Mouse (Mus musculus) CH12F3 (cell line): ENCODE measurements around the gene Nampt.

Experiments used
- in situ Hi-C: fragments of 300-500 bp; cut with MboI; formaldehyde crosslinking; loops from 2 replicates; pipeline ENCODE4 v1.14.3; 2020; ENCODE audit warnings: low sequenced_read_pairs

The Nampt gene

GRCm38 (mm10) chr12:32819416-32819815, at the start of gene Nampt:
TSS of gene Nampt (plus strand) at chr12:32819545.
- in situ Hi-C loops: no loop called here

- in situ Hi-C loops: no loop called here
These were observed 48.6 kb upstream of the Nampt start for GRCm38 (mm10) chr12:32770766-32771165.

DNA sequence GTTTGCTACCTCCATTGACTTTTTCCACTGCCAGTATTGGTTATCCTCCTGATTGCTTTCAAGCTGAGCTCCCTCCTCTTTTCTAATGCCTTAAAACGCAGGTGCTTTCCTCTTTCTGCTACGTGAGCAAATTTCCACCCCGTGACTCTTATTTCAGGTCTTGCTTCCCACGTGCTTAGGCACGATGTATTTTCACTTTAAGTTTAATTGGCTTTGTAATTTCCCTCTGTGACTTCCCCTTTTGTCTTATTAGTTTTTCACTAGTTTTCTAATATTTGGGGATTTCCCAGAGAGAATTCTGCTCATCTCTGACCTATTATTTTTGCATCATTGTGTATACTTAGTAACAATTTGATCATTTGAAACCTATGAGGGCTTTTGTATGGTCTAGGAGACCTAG, 44.8 kb upstream of the Nampt start:
- in situ Hi-C loops: no loop called here

DNA sequence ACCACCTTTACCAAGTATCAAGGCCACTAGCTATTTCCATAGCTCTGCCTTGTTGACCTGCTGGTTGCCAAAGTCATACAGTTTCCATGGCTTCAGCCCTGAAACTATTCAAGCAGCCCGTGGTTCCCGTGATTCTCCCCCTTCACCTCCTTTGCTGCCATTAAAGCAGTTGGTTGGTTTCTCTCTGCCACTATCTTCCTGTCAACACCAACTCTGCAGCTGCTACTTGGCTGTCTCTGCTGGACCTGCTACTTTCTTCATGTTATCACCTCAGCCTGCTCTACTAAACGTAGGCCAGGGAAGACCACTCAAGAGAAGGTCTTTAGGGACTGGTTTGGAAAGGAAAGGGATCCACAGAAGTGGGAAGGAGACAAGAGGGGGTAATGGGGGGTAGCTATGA, 30.3 kb upstream of the Nampt start:
- in situ Hi-C loops: no loop called here

- in situ Hi-C loops: no loop called here
These were observed 23.4 kb upstream of the Nampt start for GRCm38 (mm10) chr12:32795765-32796471.

DNA sequence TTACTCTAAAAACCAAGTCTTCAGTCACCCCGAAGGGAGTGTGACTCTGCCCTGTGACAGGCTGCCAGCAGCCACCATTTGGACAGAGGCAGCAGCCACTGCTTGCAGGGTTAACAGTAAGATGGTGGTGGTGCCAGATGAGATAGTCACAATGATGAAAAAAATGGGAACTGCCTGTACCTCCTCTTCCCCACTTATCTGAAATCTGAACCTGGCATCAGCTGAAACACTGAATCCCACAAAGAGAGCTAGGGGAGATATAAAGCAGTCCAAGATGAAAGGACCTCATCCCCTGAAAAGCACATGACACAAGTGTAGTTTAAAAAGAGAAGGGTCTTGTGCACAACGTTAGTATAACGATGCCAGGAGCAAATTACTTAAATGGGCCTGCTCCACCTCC, 21.9 kb upstream of the Nampt start:
- in situ Hi-C loops: no loop called here

DNA sequence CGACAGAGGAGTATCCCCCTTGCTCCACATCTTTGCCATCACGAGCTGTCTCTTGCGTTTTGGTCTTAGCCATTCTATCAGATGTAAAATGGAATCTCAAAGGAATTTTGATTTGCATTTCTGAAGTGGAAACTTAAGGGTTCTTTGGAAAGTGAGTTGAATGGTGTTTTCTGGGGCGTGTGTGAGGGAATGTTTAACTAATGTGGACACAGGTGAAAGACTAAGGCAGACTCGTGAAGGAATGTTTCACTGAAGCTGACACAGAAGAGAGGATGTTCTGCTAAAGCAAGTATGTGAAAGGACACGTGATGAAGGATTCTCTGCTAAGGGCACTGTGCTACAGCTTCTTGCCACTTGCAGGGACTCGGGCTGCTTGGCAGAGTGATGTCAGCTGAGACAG, 18.3 kb upstream of the Nampt start:
- in situ Hi-C loops: no loop called here

GRCm38 (mm10) chr12:32805559-32805958, 13.8 kb upstream of the Nampt start:
- in situ Hi-C loops: no loop called here

- in situ Hi-C loops: no loop called here
These were observed 669 bp downstream of the Nampt start for GRCm38 (mm10) chr12:32819823-32820605.

GRCm38 (mm10) chr12:32820688-32821503, 1.6 kb downstream of the Nampt start:
- in situ Hi-C loops: no loop called here

GRCm38 (mm10) chr12:32821504-32822011, 2.2 kb downstream of the Nampt start:
- in situ Hi-C loops: no loop called here

DNA sequence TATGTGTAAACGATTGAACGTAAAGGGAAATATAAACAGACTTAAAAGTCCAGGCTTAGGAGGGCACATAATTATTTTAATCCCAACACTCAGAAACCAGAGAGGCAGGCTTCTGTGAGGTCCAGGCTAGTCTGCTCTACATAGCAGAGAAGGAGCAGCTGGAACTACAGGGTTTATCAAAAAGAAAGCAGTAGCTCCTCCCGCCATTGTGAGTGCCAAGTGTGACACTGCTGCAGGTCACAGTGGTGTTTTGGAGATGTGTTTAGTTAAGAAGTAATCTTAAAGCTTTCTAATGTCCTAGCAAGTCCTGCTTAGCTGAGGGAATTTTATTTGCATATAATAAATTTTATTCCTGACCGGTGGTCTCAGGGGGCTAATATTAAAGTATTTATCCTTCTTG, 2.7 kb downstream of the Nampt start:
- in situ Hi-C loops: no loop called here

DNA sequence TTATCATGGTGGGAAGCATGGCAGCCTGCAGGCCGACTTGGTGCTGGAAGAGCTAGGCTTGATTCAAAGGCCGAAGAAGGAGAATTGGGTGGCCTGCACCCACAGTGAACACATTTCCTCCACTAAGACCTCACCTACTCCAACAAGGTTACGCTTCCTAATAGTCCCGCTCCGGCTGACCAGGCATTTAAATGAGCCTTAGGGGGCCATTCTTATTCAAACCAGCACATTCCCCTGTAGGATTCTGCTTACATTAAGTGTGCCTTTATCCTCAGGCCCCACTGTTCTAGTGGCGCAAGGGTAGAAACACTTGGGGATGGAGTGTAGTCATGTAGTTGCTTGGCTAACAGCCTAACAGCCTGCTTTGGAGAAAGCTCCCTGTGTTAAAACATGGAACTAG, 5.2 kb downstream of the Nampt start:
- in situ Hi-C loops: no loop called here

GRCm38 (mm10) chr12:32826971-32827370, 7.6 kb downstream of the Nampt start:
- in situ Hi-C loops: loop anchor here (5.0 kb wide), 1 partner anchor 190 kb away; no protein-coding TSS in a partner anchor

DNA sequence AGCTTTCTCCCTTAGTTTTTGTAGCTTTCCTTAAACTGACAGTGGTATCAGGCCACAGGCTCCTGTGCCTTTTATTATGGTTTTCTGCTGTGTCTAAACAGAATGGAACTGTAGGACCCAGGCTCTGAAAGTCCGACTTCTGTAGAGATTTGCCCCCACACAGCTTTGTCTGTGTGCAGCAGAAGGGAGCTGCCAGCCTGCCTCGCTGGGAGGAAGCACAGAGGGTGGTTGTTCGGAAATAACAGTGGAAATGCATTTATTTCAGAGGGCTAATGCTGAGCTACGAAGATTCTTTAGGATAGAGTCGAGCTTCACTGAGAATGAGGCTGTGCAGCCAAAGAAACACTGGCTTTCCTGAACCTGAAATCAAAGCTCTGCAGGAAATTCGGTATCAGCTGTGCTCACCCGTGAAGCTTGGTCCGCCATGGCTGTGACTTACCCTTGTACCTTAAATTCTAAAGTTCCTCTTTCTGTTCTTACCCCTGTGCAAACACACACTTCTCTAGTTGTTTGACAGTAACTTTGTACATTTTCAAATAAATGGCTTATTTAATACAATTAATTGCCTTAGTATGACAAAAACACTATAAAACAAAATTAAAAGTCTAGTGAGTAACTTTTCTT, 8.9 kb downstream of the Nampt start:
- in situ Hi-C loops: loop anchor here (5.0 kb wide), 1 partner anchor 191 kb away; no protein-coding TSS in a partner anchor

- in situ Hi-C loops: loop anchor here (5.0 kb wide), 1 partner anchor 192 kb away; no protein-coding TSS in a partner anchor
These were observed 10.2 kb downstream of the Nampt start for GRCm38 (mm10) chr12:32829321-32830090.

- in situ Hi-C loops: no loop called here
These were observed 12.7 kb downstream of the Nampt start for GRCm38 (mm10) chr12:32832076-32832475.

- in situ Hi-C loops: no loop called here
These were observed 15.4 kb downstream of the Nampt start for GRCm38 (mm10) chr12:32834781-32835180.

GRCm38 (mm10) chr12:32835235-32835634, 15.9 kb downstream of the Nampt start:
- in situ Hi-C loops: no loop called here

GRCm38 (mm10) chr12:32838406-32838805, 19.1 kb downstream of the Nampt start:
- in situ Hi-C loops: no loop called here
